Mouse (Mus musculus): ENCODE data around the gene Ripor3. TPM values are rescaled to one million over a fixed set of nuclear protein-coding genes. Genes with fewer than 3 reads are reported as not detected.

Ripor3 gene
- polyA plus RNA-seq, 1 experiment from 2014 or later: 3.0 TPM

GRCm38 (mm10) chr2:167995870-167996635, 14.4 kb downstream of the Ripor3 start:
- Histone ChIP-seq H3K36me3 (ENCODE audit: control insufficient read depth, insufficient read depth, low read length) (no peaks in the 10 kb centered on the region), H3K4me2 (replicated peaks; ENCODE audit: low read depth) (no peak overlapping the region), H3K4me1 (replicated peaks; ENCODE audit: control insufficient read depth, insufficient read depth) (no peaks in the 10 kb centered on the region), H3K9me3 (ENCODE audit: control insufficient read depth, low read length) (no peaks in the 10 kb centered on the region), H3K4me3 (ENCODE audit: low read depth, low read length) (no peak overlapping the region), H3K27ac (replicated peaks) (no peak overlapping the region), H3K9ac (ENCODE audit: low read length) (no peak overlapping the region), H3K27me3 (ENCODE audit: control insufficient read depth, insufficient read depth, low read length) (no peaks in the 10 kb centered on the region)
- 49% methylated on average over 19 of the region's 19 CpGs for WGBS
- no peak; the same call in 1 of the 2 replicates for ATAC-seq (ENCODE audit: low FRiP score, low TSS enrichment)
- no peak for DNase-seq (ENCODE audit: low spot score)
- no peak for TF ChIP-seq EP300 (optimal IDR thresholded peaks at IDR 0.05)
- peak; percentile 35 for TF ChIP-seq CTCF (IDR thresholded peaks at IDR 0.05; ENCODE audit: low read depth)

- Histone ChIP-seq H3K36me3 (ENCODE audit: control insufficient read depth, insufficient read depth, low read length) (no peaks in the 10 kb centered on the region), H3K27ac (replicated peaks) (no peak overlapping the region), H3K9me3 (ENCODE audit: control insufficient read depth, low read length) (no peaks in the 10 kb centered on the region), H3K4me2 (replicated peaks; ENCODE audit: low read depth) (no peak overlapping the region), H3K4me1 (replicated peaks; ENCODE audit: control insufficient read depth, insufficient read depth) (peaks cover 10% of the 10 kb centered on the region; the same call in 1 of the 2 replicates), H3K4me3 (ENCODE audit: low read depth, low read length) (no peak overlapping the region), H3K27me3 (ENCODE audit: control insufficient read depth, insufficient read depth, low read length) (no peaks in the 10 kb centered on the region), H3K9ac (ENCODE audit: low read length) (no peak overlapping the region)
- no peak for TF ChIP-seq CTCF (IDR thresholded peaks at IDR 0.05; ENCODE audit: low read depth)
- no peak for TF ChIP-seq EP300 (optimal IDR thresholded peaks at IDR 0.05)
- WGBS: 49% methylated on average over 13 of the region's 13 CpGs
- DNase-seq (ENCODE audit: low spot score): peak; percentile 62
- peak; percentile 36 for ATAC-seq (ENCODE audit: low FRiP score, low TSS enrichment)
Measured at GRCm38 (mm10) chr2:167993260-167993659, 17.2 kb downstream of the Ripor3 start.

- peak overlapping the region; percentile 49 for H3K27ac ChIP-seq (replicated peaks)
- no peaks in the 10 kb centered on the region for H3K9me3 ChIP-seq (ENCODE audit: control insufficient read depth, low read length)
- TF ChIP-seq CTCF (IDR thresholded peaks at IDR 0.05; ENCODE audit: low read depth) (no peak), EP300 (optimal IDR thresholded peaks at IDR 0.05) (no peak)
- H3K4me3 ChIP-seq (ENCODE audit: low read depth, low read length): no peak overlapping the region
- ATAC-seq (ENCODE audit: low FRiP score, low TSS enrichment) (peak; percentile 47; the same call in 1 of the 2 replicates), DNase-seq (ENCODE audit: low spot score) (peak; percentile 82)
- no peaks in the 10 kb centered on the region for H3K36me3 ChIP-seq (ENCODE audit: control insufficient read depth, insufficient read depth, low read length)
- no peaks in the 10 kb centered on the region for H3K27me3 ChIP-seq (ENCODE audit: control insufficient read depth, insufficient read depth, low read length)
- H3K4me1 ChIP-seq (replicated peaks; ENCODE audit: control insufficient read depth, insufficient read depth): peaks cover 13% of the 10 kb centered on the region; the same call in 1 of the 2 replicates
- WGBS: 29% methylated on average over 14 of the region's 14 CpGs
- 0 out of 2 replicates have a peak overlapping the region, but pooled peaks have one; percentile 31 for H3K9ac ChIP-seq (ENCODE audit: low read length)
- H3K4me2 ChIP-seq (replicated peaks; ENCODE audit: low read depth): peak overlapping the region; percentile 37
Measured at GRCm38 (mm10) chr2:167989310-167989709, 21.1 kb downstream of the Ripor3 start.

GRCm38 (mm10) chr2:167987640-167988039, 22.8 kb downstream of the Ripor3 start:
- Histone ChIP-seq H3K36me3 (ENCODE audit: control insufficient read depth, insufficient read depth, low read length) (no peaks in the 10 kb centered on the region), H3K4me2 (replicated peaks; ENCODE audit: low read depth) (0 out of 2 replicates have a peak overlapping the region, but pooled peaks have one; percentile 15), H3K4me3 (ENCODE audit: low read depth, low read length) (no peak overlapping the region), H3K27ac (replicated peaks) (peak overlapping the region; percentile 30; the same call in 1 of the 2 replicates), H3K27me3 (ENCODE audit: control insufficient read depth, insufficient read depth, low read length) (no peaks in the 10 kb centered on the region), H3K4me1 (replicated peaks; ENCODE audit: control insufficient read depth, insufficient read depth) (peaks cover 13% of the 10 kb centered on the region; the same call in 1 of the 2 replicates), H3K9ac (ENCODE audit: low read length) (no peak overlapping the region), H3K9me3 (ENCODE audit: control insufficient read depth, low read length) (no peaks in the 10 kb centered on the region)
- 39% methylated on average over 12 of the region's 12 CpGs for whole genome bisulfite sequencing
- TF ChIP-seq CTCF (IDR thresholded peaks at IDR 0.05; ENCODE audit: low read depth) (0 out of 2 replicates have a peak, but pooled peaks have one; percentile 15), EP300 (optimal IDR thresholded peaks at IDR 0.05) (no peak)
- DNase-seq (ENCODE audit: low spot score) (peak; percentile 83), ATAC-seq (ENCODE audit: low FRiP score, low TSS enrichment) (peak; percentile 63)

- H3K9ac ChIP-seq (ENCODE audit: low read length): no peak overlapping the region
Measured at GRCm38 (mm10) chr2:167986762-167987161, 23.7 kb downstream of the Ripor3 start.

GRCm38 (mm10) chr2:167984946-167985345, 25.5 kb downstream of the Ripor3 start:
- Histone ChIP-seq H3K9ac (ENCODE audit: low read length) (no peak overlapping the region), H3K4me2 (replicated peaks; ENCODE audit: low read depth) (no peak overlapping the region), H3K4me1 (replicated peaks; ENCODE audit: control insufficient read depth, insufficient read depth) (peaks cover 10% of the 10 kb centered on the region; the same call in 1 of the 2 replicates), H3K27me3 (ENCODE audit: control insufficient read depth, insufficient read depth, low read length) (no peaks in the 10 kb centered on the region), H3K36me3 (ENCODE audit: control insufficient read depth, insufficient read depth, low read length) (peaks cover 6% of the 10 kb centered on the region; the same call in 1 of the 2 replicates), H3K4me3 (ENCODE audit: low read depth, low read length) (no peak overlapping the region), H3K27ac (replicated peaks) (no peak overlapping the region), H3K9me3 (ENCODE audit: control insufficient read depth, low read length) (no peaks in the 10 kb centered on the region)
- DNase-seq (ENCODE audit: low spot score) (no peak), ATAC-seq (ENCODE audit: low FRiP score, low TSS enrichment) (no peak)
- peak; percentile 66 for TF ChIP-seq CTCF (IDR thresholded peaks at IDR 0.05; ENCODE audit: low read depth)
- TF ChIP-seq EP300 (optimal IDR thresholded peaks at IDR 0.05): no peak
- 35% methylated on average over 3 of the region's 3 CpGs for WGBS

More at GRCm38 (mm10) chr2:167986762-167987161, 23.7 kb downstream of the Ripor3 start:
- Histone ChIP-seq H3K4me3 (ENCODE audit: low read depth, low read length) (no peak overlapping the region), H3K27ac (replicated peaks) (no peak overlapping the region), H3K4me2 (replicated peaks; ENCODE audit: low read depth) (no peak overlapping the region), H3K4me1 (replicated peaks; ENCODE audit: control insufficient read depth, insufficient read depth) (peaks cover 13% of the 10 kb centered on the region; the same call in 1 of the 2 replicates), H3K36me3 (ENCODE audit: control insufficient read depth, insufficient read depth, low read length) (peaks cover 1% of the 10 kb centered on the region; the same call in 1 of the 2 replicates), H3K9me3 (ENCODE audit: control insufficient read depth, low read length) (no peaks in the 10 kb centered on the region), H3K27me3 (ENCODE audit: control insufficient read depth, insufficient read depth, low read length) (no peaks in the 10 kb centered on the region)
- ATAC-seq (ENCODE audit: low FRiP score, low TSS enrichment): no peak
- peak; percentile 79 for TF ChIP-seq CTCF (IDR thresholded peaks at IDR 0.05; ENCODE audit: low read depth)
- no peak for TF ChIP-seq EP300 (optimal IDR thresholded peaks at IDR 0.05)
- peak; percentile 75 for DNase-seq (ENCODE audit: low spot score)
- 8% methylated on average over 7 of the region's 7 CpGs for WGBS

Data from stomach, postnatal 0 days (tissue).